Mouse (Mus musculus): ENCODE results near the gene Cdkn2aip. TPM values are rescaled to one million over a fixed set of nuclear protein-coding genes. Genes with fewer than 3 reads are reported as not detected.

The Cdkn2aip gene
- polyA plus RNA-seq (2017; shearing (Covaris generic)) = 10 to 100 TPM; 44.5 to 45.0 TPM

GRCm38 (mm10) chr8:47713761-47714745, at the start of gene Cdkn2aip:
TSS of gene Cdkn2aip (minus strand) at chr8:47713932.

GRCm38 (mm10) chr8:47674777-47675710, 38.7 kb downstream of the Cdkn2aip start, which contains the start of gene Ing2:
TSS of gene Ing2 (minus strand) at chr8:47675556.

Other genes starting within 250 kb of the Cdkn2aip start
- gene Trappc11, start 180.5 kb downstream of the Cdkn2aip start, polyA plus RNA-seq (2017; shearing (Covaris generic)) = 10 to 100 TPM; 33.5 to 39.6 TPM
- gene Rwdd4a, start 180.3 kb downstream of the Cdkn2aip start, polyA plus RNA-seq (2017; shearing (Covaris generic)) = 10 to 100 TPM; 36.2 to 54.1 TPM
- gene Ing2, start 38.4 kb downstream of the Cdkn2aip start, polyA plus RNA-seq (2017; shearing (Covaris generic)) = 10 to 100 TPM; 30.7 to 41.9 TPM
- gene Cldn24, start 108.2 kb upstream of the Cdkn2aip start, polyA plus RNA-seq (2017; shearing (Covaris generic)) = not detected
- not detected for gene Cldn22, start 110.5 kb upstream of the Cdkn2aip start, polyA plus RNA-seq (2017; shearing (Covaris generic))

Data from activated CD4-positive, CD25-positive, alpha-beta regulatory T cell (primary cell).